Mouse (Mus musculus) forebrain, embryonic 11.5 days (tissue): Measurements from ENCODE around the gene Nxnl1. TPM values are rescaled to one million over a fixed set of nuclear protein-coding genes. Genes with fewer than 3 reads are reported as not detected.

Experiments used
- ATAC-seq: fragments of 200-750 bp; cut with Nextera tagmentation; replicated peaks from 2 replicates; pipeline ENCODE4 v1.8.0; 2017; ENCODE audit warnings: moderate TSS enrichment; ENCODE audit not compliant: low FRiP score
- DNase-seq: peaks from one replicate; pipeline ENCODE4 v3.0.0-alpha.2; 2017; ENCODE audit warnings: low spot score
- H3K27ac ChIP-seq: fragments of 300-500 bp; sonication (generic); 2 replicates; pipeline ENCODE4 v1.5.1; 2014; ENCODE audit warnings: low read depth, low read length
- H3K27me3 ChIP-seq: fragments of 300-500 bp; sonication (generic); 2 replicates; pipeline ENCODE4 v1.6.1; 2014; ENCODE audit warnings: mild to moderate bottlenecking, low read length, mixed read lengths; ENCODE audit not compliant: control insufficient read depth, insufficient read depth
- H3K36me3 ChIP-seq: fragments of 300-500 bp; sonication (generic); 2 replicates; pipeline ENCODE4 v1.6.1; 2014; ENCODE audit warnings: mild to moderate bottlenecking, low read length, moderate library complexity, mixed read lengths; ENCODE audit not compliant: control insufficient read depth, insufficient read depth
- H3K4me1 ChIP-seq: fragments of 300-500 bp; sonication (generic); replicated peaks from 2 replicates; pipeline ENCODE4 v1.6.1; 2014; ENCODE audit warnings: low read length, mixed read lengths; ENCODE audit not compliant: control insufficient read depth, insufficient read depth
- H3K4me2 ChIP-seq: fragments of 300-500 bp; sonication (generic); 2 replicates; pipeline ENCODE4 v1.6.1; 2014; ENCODE audit warnings: low read depth, mild to moderate bottlenecking, low read length, moderate library complexity, mixed read lengths; ENCODE audit not compliant: severe bottlenecking
- H3K4me3 ChIP-seq: fragments of 300-500 bp; sonication (generic); 2 replicates; pipeline ENCODE4 v1.5.1; 2014; ENCODE audit warnings: low read depth, low read length
- H3K9ac ChIP-seq: fragments of 300-500 bp; sonication (generic); 2 replicates; pipeline ENCODE4 v1.6.1; 2014; ENCODE audit warnings: low read length
- H3K9me3 ChIP-seq: fragments of 300-500 bp; sonication (generic); 2 replicates; pipeline ENCODE4 v1.6.1; 2016; ENCODE audit warnings: low read length, mixed read lengths; ENCODE audit not compliant: control insufficient read depth
- WGBS: fragments of 180-500 bp; shearing (Covaris S2); extraction: QIAGEN DNeasy Blood & Tissue Kit; methylation state at CpG from one replicate; pipeline ENCODE4 v1.1.7; 2014; 5-methylcytosine and 5-hydroxymethylcytosine counted together
- polyA plus RNA-seq: library from polyadenylated mRNA; unstranded; fragments of >200 nt; fragmentation: Nextera tagmentation; extraction: Ambion mirVana; gene quantifications from 2 replicates; pipeline ENCODE4 v1.2.1, GENCODE M21; 2014

The Nxnl1 gene
- polyA plus RNA-seq, 1 experiment from 2014 or later = not detected

GRCm38 (mm10) chr8:71568387-71568937 is 2.1 kb upstream of the Nxnl1 start, which contains the start of gene Slc27a1:
Gene Slc27a1, plus strand, starts transcription at chr8:71568882.
- ATAC-seq (no peak), DNase-seq (no peak)
- Histone ChIP-seq H3K4me3 (peak within 1 kb of the TSS; percentile 63), H3K27me3 (peaks cover 6% of the 10 kb centered on the region; the same call in 1 of the 2 replicates), H3K4me2 (peak within 1 kb of the TSS; percentile 93), H3K9me3 (peaks cover 4% of the 10 kb centered on the region), H3K27ac (no peak within 1 kb of the TSS), H3K4me1 (peaks cover 7% of the 10 kb centered on the region; the same call in 1 of the 2 replicates), H3K36me3 (no peaks in the 10 kb centered on the region), H3K9ac (peak within 1 kb of the TSS; percentile 57)
- 12% methylated on average over 13 of the region's 13 CpGs for WGBS

- H3K27me3 ChIP-seq = peaks cover 10% of the 10 kb centered on the region
- H3K9me3 ChIP-seq = peaks cover 4% of the 10 kb centered on the region
- no peak overlapping the region for H3K27ac ChIP-seq
Observed at GRCm38 (mm10) chr8:71567587-71567986, 1.2 kb upstream of the Nxnl1 start.

GRCm38 (mm10) chr8:71563992-71564391 is 2.4 kb downstream of the Nxnl1 start:
- no peak overlapping the region for H3K4me3 ChIP-seq
- no peak overlapping the region for H3K9ac ChIP-seq
- no peak overlapping the region for H3K4me2 ChIP-seq
- no peaks in the 10 kb centered on the region for H3K36me3 ChIP-seq
- WGBS = 92% methylated on average over 4 of the region's 4 CpGs
- peaks cover 3% of the 10 kb centered on the region; the same call in 1 of the 2 replicates for H3K4me1 ChIP-seq
- H3K27me3 ChIP-seq = peaks cover 43% of the 10 kb centered on the region
- peaks cover 4% of the 10 kb centered on the region for H3K9me3 ChIP-seq
- DNase-seq (no peak), ATAC-seq (no peak)
- H3K27ac ChIP-seq = no peak overlapping the region

More at GRCm38 (mm10) chr8:71567587-71567986, 1.2 kb upstream of the Nxnl1 start:
- Histone ChIP-seq H3K4me3 (no peak overlapping the region), H3K4me1 (peaks cover 8% of the 10 kb centered on the region), H3K36me3 (no peaks in the 10 kb centered on the region), H3K4me2 (no peak overlapping the region), H3K9ac (no peak overlapping the region)
- 83% methylated on average over 7 of the region's 7 CpGs for WGBS
- DNase-seq (no peak), ATAC-seq (no peak)

- Histone ChIP-seq H3K9me3 (peaks cover 4% of the 10 kb centered on the region), H3K27ac (no peak overlapping the region), H3K4me2 (peak overlapping the region; percentile 31; the same call in 1 of the 2 replicates), H3K27me3 (peaks cover 50% of the 10 kb centered on the region), H3K9ac (no peak overlapping the region), H3K36me3 (no peaks in the 10 kb centered on the region), H3K4me1 (peaks cover 9% of the 10 kb centered on the region; the same call in 1 of the 2 replicates), H3K4me3 (peak overlapping the region; percentile 14)
- ATAC-seq = peak; percentile 51; the same call in 1 of the 2 replicates
- WGBS = 1% methylated on average over 33 of the region's 33 CpGs
- DNase-seq = peak; percentile 86
Observed at GRCm38 (mm10) chr8:71562751-71563150, 3.6 kb downstream of the Nxnl1 start.

GRCm38 (mm10) chr8:71561401-71561800 is 5.0 kb downstream of the Nxnl1 start:
- Histone ChIP-seq H3K4me2 (no peak overlapping the region), H3K27me3 (peaks cover 61% of the 10 kb centered on the region), H3K4me1 (peaks cover 9% of the 10 kb centered on the region; the same call in 1 of the 2 replicates), H3K9ac (no peak overlapping the region), H3K36me3 (no peaks in the 10 kb centered on the region), H3K9me3 (peaks cover 4% of the 10 kb centered on the region), H3K27ac (no peak overlapping the region), H3K4me3 (no peak overlapping the region)
- WGBS = 3% methylated on average over 15 of the region's 15 CpGs
- DNase-seq (peak; percentile 90), ATAC-seq (no peak; the same call in 1 of the 2 replicates)

GRCm38 (mm10) chr8:71560765-71561164 is 5.6 kb downstream of the Nxnl1 start:
- ATAC-seq = no peak
- WGBS = 87% methylated on average over 5 of the region's 5 CpGs

GRCm38 (mm10) chr8:71560071-71560470 is 6.3 kb downstream of the Nxnl1 start:
- ATAC-seq = no peak
- WGBS = 80% methylated on average over 3 of the region's 3 CpGs
- peaks cover 61% of the 10 kb centered on the region for H3K27me3 ChIP-seq
- no peak overlapping the region for H3K9ac ChIP-seq
- no peak overlapping the region for H3K4me3 ChIP-seq
- H3K4me1 ChIP-seq = peaks cover 9% of the 10 kb centered on the region; the same call in 1 of the 2 replicates
- DNase-seq = no peak
- H3K27ac ChIP-seq = no peak overlapping the region
- H3K36me3 ChIP-seq = no peaks in the 10 kb centered on the region
- H3K4me2 ChIP-seq = no peak overlapping the region
- H3K9me3 ChIP-seq = peaks cover 4% of the 10 kb centered on the region

More at GRCm38 (mm10) chr8:71560765-71561164, 5.6 kb downstream of the Nxnl1 start:
- peaks cover 61% of the 10 kb centered on the region for H3K27me3 ChIP-seq
- no peak overlapping the region for H3K4me2 ChIP-seq
- H3K4me1 ChIP-seq = peaks cover 9% of the 10 kb centered on the region; the same call in 1 of the 2 replicates
- H3K36me3 ChIP-seq = no peaks in the 10 kb centered on the region
- H3K9ac ChIP-seq = no peak overlapping the region
- H3K9me3 ChIP-seq = peaks cover 4% of the 10 kb centered on the region
- no peak overlapping the region for H3K4me3 ChIP-seq
- no peak overlapping the region for H3K27ac ChIP-seq
- no peak for DNase-seq

- Histone ChIP-seq H3K9ac (peak overlapping the region; percentile 29; the same call in 1 of the 2 replicates), H3K36me3 (no peaks in the 10 kb centered on the region)
- ATAC-seq = peak; percentile 50; the same call in 1 of the 2 replicates
Observed at GRCm38 (mm10) chr8:71558958-71559690, 7.3 kb downstream of the Nxnl1 start.

More at GRCm38 (mm10) chr8:71558958-71559690, 7.3 kb downstream of the Nxnl1 start:
- WGBS = 2% methylated on average over 24 of the region's 24 CpGs
- Histone ChIP-seq H3K27ac (no peak overlapping the region), H3K4me3 (peak overlapping the region; percentile 25), H3K27me3 (peaks cover 61% of the 10 kb centered on the region), H3K9me3 (peaks cover 2% of the 10 kb centered on the region), H3K4me2 (peak overlapping the region; percentile 48), H3K4me1 (peaks cover 9% of the 10 kb centered on the region; the same call in 1 of the 2 replicates)
- peak; percentile 70 for DNase-seq
